ENCODE assay signal across 7 mouse cellular contexts in the genomic region with DNA sequence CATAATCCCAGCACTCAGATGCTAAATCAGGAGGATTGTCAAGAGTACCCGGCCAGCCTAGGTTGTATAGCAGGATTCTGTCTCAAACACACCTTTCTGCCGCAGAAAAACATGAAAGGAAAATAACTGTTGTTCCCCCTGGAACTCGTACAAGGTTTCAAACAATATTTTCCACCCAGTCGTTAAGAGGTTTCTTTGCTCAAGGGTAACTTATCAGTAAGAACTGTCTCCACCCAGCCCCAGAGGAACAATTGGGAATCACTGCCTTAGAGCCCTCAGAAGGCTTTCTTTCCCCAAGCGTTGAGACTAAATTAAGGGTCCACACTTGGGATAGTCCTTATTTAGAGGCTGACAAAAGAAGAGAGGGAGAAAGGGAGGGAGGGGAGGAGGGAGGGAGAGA. TPM values are rescaled to one million over a fixed set of nuclear protein-coding genes. Genes with fewer than 3 reads are reported as not detected.
A peak's percentile ranks its signal among the peaks of the same experiment; 100 is the strongest.
DNase-seq lines count a peak whose midpoint lies in the region; ATAC-seq and TF ChIP-seq lines count a peak whose summit lies in the region.

No protein-coding gene starts in this region.

- H3K9ac ChIP-seq in forebrain, postnatal 0 days = no peak overlapping the region
- peak overlapping the region; percentile 49; the same call in 1 of the 2 replicates for H3K9ac ChIP-seq in liver, embryonic 14.5 days (replicated peaks)

- H3K4me1 ChIP-seq in forebrain, postnatal 0 days (ENCODE audit: insufficient read depth) = peaks cover 12% of the 10 kb centered on the region; the same call in 1 of the 2 replicates
- peaks cover 68% of the 10 kb centered on the region in 2 experiments for H3K4me1 ChIP-seq in liver, embryonic 14.5 days (replicated peaks; ENCODE audit: control insufficient read depth in 2 of 2, insufficient read depth in 2 of 2, low read length in 1 of 2)
- peaks cover 21% of the 10 kb centered on the region for H3K4me1 ChIP-seq in lung, adult 2 months (ENCODE audit: control insufficient read depth, insufficient read depth, low read length)

- peak overlapping the region; percentile 91 for H3K27ac ChIP-seq in forebrain, postnatal 0 days (ENCODE audit: low read depth, low read length)
- H3K27ac ChIP-seq in liver, embryonic 14.5 days = peak overlapping the region; percentile 98

- TF ChIP-seq CTCF in forebrain, postnatal 0 days (IDR thresholded peaks at IDR 0.05; ENCODE audit: low read depth) = no peak; the same call in 1 of the 2 replicates
- TF ChIP-seq CTCF in liver, embryonic 14.5 days (IDR thresholded peaks at IDR 0.05; ENCODE audit: low read depth) = 0 out of 2 replicates have a peak, but pooled peaks have one; percentile 4
- TF ChIP-seq CTCF in lung, adult 2 months (IDR thresholded peaks at IDR 0.05; ENCODE audit: insufficient read depth, low read length) = no peak

- WGBS in forebrain, postnatal 0 days = 23% methylated on average over 5 of the region's 5 CpGs
- WGBS in liver, embryonic 14.5 days (ENCODE audit: insufficient replicate concordance) = 15% methylated on average over 5 of the region's 5 CpGs
- WGBS in lung, adult 2 months = 29% methylated on average over 5 of the region's 5 CpGs

- TF ChIP-seq EP300 in liver, embryonic 14.5 days (IDR thresholded peaks at IDR 0.05; ENCODE audit: low read depth) = no peak

- no peaks in the 10 kb centered on the region for H3K27me3 ChIP-seq in forebrain, postnatal 0 days (ENCODE audit: insufficient read depth, low read length)
- no peaks in the 10 kb centered on the region for H3K27me3 ChIP-seq in liver, embryonic 14.5 days (ENCODE audit: control insufficient read depth, insufficient read depth, low read length)

- no peak overlapping the region for H3K4me3 ChIP-seq in forebrain, postnatal 0 days (ENCODE audit: low read depth, low read length)
- H3K4me3 ChIP-seq in liver, embryonic 14.5 days (ENCODE audit: insufficient read depth in 1 of 2, low read depth in 2 of 2, low read length in 2 of 2) = no peak overlapping the region
- no peak overlapping the region for H3K4me3 ChIP-seq in lung, adult 2 months (replicated peaks; ENCODE audit: extremely low read depth, low read depth, low read length)

- no peak for ATAC-seq in forebrain, postnatal 0 days
- ATAC-seq in liver, embryonic 14.5 days (ENCODE audit: insufficient read depth) = no peak

- no peaks in the 10 kb centered on the region for H3K36me3 ChIP-seq in forebrain, postnatal 0 days (ENCODE audit: insufficient read depth)
- no peaks in the 10 kb centered on the region for H3K36me3 ChIP-seq in liver, embryonic 14.5 days (replicated peaks; ENCODE audit: control insufficient read depth, insufficient read depth, low read depth)

- TF ChIP-seq POLR2A in lung, adult 2 months (IDR thresholded peaks at IDR 0.05; ENCODE audit: borderline replicate concordance, extremely low read depth, low read depth, low read length) = no peak

- H3K9me3 ChIP-seq in forebrain, postnatal 0 days (ENCODE audit: low read length) = no peaks in the 10 kb centered on the region
- H3K9me3 ChIP-seq in liver, embryonic 14.5 days (ENCODE audit: control insufficient read depth, low read length) = no peaks in the 10 kb centered on the region

- DNase-seq in thymus, postnatal 0 days (ENCODE audit: low spot score) = peak; percentile 37
- DNase-seq in thymus, postnatal 10 days (ENCODE audit: low spot score in 2 of 2) = no peak
- peak; percentile 16 for DNase-seq in forebrain, postnatal 0 days
- DNase-seq in liver, embryonic 14.5 days (ENCODE audit: low read depth in 3 of 3, low spot score in 3 of 3) = no peak
- DNase-seq in T-cell, adult 2 months (ENCODE audit: low spot score) = no peak
- DNase-seq in left cerebral cortex, adult 8-10 months (ENCODE audit: low spot score in 2 of 2) = no peak
- DNase-seq in lung, adult 2 months = no peak

- no peak overlapping the region for H3K4me2 ChIP-seq in forebrain, postnatal 0 days (ENCODE audit: low read depth)
- H3K4me2 ChIP-seq in liver, embryonic 14.5 days (ENCODE audit: low read depth) = peak overlapping the region; percentile 59

RNA-seq across cellular contexts. Expression of a gene that starts 34.4 kb away (rescaled TPM):
- 26.5 and 28.5 TPM in 2 replicates for polyA plus RNA-seq in thymus, postnatal 0 days (2015; fragmentation: Nextera tagmentation; extraction: Ambion mirVana)
- total RNA-seq in forebrain, postnatal 0 days (2014; rRNA removed) = 35.0 and 54.8 TPM in 2 replicates
- polyA plus RNA-seq in forebrain, postnatal 0 days (2015; fragmentation: Nextera tagmentation; extraction: Ambion mirVana) = 12.6 and 23.5 TPM in 2 replicates
- polyA plus RNA-seq in liver, embryonic 14.5 days (2012; rRNA removed) = 5.8 and 7.2 TPM in 2 replicates
- polyA plus RNA-seq in liver, embryonic 14.5 days (2014; fragmentation: Nextera tagmentation; extraction: Ambion mirVana) = 14.2 TPM in 2 replicates
- total RNA-seq in left cerebral cortex, adult 8-10 months (2022) = 100 to 1,000 TPM in 2 of 4 experiments, 10 to 100 TPM in 2; 94.0 to 124 (median 106) TPM
- 24.8 and 28.3 TPM in 2 replicates for polyA plus RNA-seq in lung, adult 2 months (2012; rRNA removed)

RNA-seq across cellular contexts. Expression of a gene that starts 56.2 kb away (rescaled TPM):
- polyA plus RNA-seq in thymus, postnatal 0 days (2015; fragmentation: Nextera tagmentation; extraction: Ambion mirVana) = 0.08 and 0.13 TPM in 2 replicates
- 0.29 TPM in 1 of 2 replicates, not detected in the other for total RNA-seq in forebrain, postnatal 0 days (2014; rRNA removed)
- not detected in 2 replicates for polyA plus RNA-seq in forebrain, postnatal 0 days (2015; fragmentation: Nextera tagmentation; extraction: Ambion mirVana)
- polyA plus RNA-seq in liver, embryonic 14.5 days (2012; rRNA removed) = 0.08 and 0.09 TPM in 2 replicates
- 0.19 and 0.34 TPM in 2 replicates for polyA plus RNA-seq in liver, embryonic 14.5 days (2014; fragmentation: Nextera tagmentation; extraction: Ambion mirVana)
- total RNA-seq in left cerebral cortex, adult 8-10 months (2022) = not detected
- polyA plus RNA-seq in lung, adult 2 months (2012; rRNA removed) = 0.11 TPM in 1 of 2 replicates, not detected in the other

Comparison
In these comparisons a context has a peak if more than half of its experiments do, and no peak if none do; other contexts are left out.
1. DNase-seq: peak in thymus, postnatal 0 days (single experiment) and forebrain, postnatal 0 days (single experiment); none in thymus, postnatal 10 days (0 of 2), liver, embryonic 14.5 days (0 of 3), T-cell, adult 2 months (single experiment), left cerebral cortex, adult 8-10 months (0 of 2) and lung, adult 2 months (single experiment).